Mouse (Mus musculus) heart, embryonic 13.5 days (tissue): ENCODE data around the gene Hhex. TPM values are rescaled to one million over a fixed set of nuclear protein-coding genes. Genes with fewer than 3 reads are reported as not detected.

ENCODE experiments used
- ATAC-seq: fragments of 200-750 bp; cut with Nextera tagmentation; 2 replicates; pipeline ENCODE4 v1.8.0; 2017; ENCODE audit warnings: moderate TSS enrichment; ENCODE audit not compliant: insufficient number of reproducible peaks, low FRiP score, low TSS enrichment; ENCODE audit errors: extremely low read depth
- H3K27ac ChIP-seq: fragments of 300-500 bp; sonication (generic); replicated peaks from 2 replicates; pipeline ENCODE4 v1.5.1; 2015; ENCODE audit warnings: moderate library complexity, mild to moderate bottlenecking, inconsistent platforms
- H3K27me3 ChIP-seq: fragments of 300-500 bp; sonication (generic); replicated peaks from 2 replicates; pipeline ENCODE4 v1.6.1; 2015; ENCODE audit warnings: mild to moderate bottlenecking, inconsistent platforms
- H3K36me3 ChIP-seq: fragments of 300-500 bp; sonication (generic); 2 replicates; pipeline ENCODE4 v1.6.1; 2015; ENCODE audit warnings: mild to moderate bottlenecking, inconsistent platforms
- H3K4me1 ChIP-seq: fragments of 300-500 bp; sonication (generic); 2 replicates; pipeline ENCODE4 v1.6.1; 2015; ENCODE audit warnings: inconsistent platforms
- H3K4me2 ChIP-seq: fragments of 300-500 bp; sonication (generic); 2 replicates; pipeline ENCODE4 v1.6.1; 2015; ENCODE audit warnings: inconsistent platforms, mild to moderate bottlenecking, moderate library complexity
- H3K4me3 ChIP-seq: fragments of 300-500 bp; sonication (generic); 2 replicates; pipeline ENCODE4 v1.5.1; 2015; ENCODE audit warnings: moderate library complexity, mild to moderate bottlenecking, inconsistent platforms
- H3K9ac ChIP-seq: fragments of 300-500 bp; sonication (generic); 2 replicates; pipeline ENCODE4 v1.6.1; 2015; ENCODE audit warnings: inconsistent platforms, mild to moderate bottlenecking, moderate library complexity
- H3K9me3 ChIP-seq: fragments of 300-500 bp; sonication (generic); 2 replicates; pipeline ENCODE4 v1.6.1; 2016; ENCODE audit warnings: inconsistent platforms
- WGBS: fragments of 180-500 bp; shearing (Covaris S2); methylation state at CpG from one replicate; pipeline ENCODE4 v1.1.7; 2015; ENCODE audit warnings: mixed read lengths; 5-methylcytosine and 5-hydroxymethylcytosine counted together
- polyA plus RNA-seq: library from polyadenylated mRNA; unstranded; fragments of >200 nt; fragmentation: Nextera tagmentation; extraction: Ambion mirVana; gene quantifications from 2 replicates; pipeline ENCODE4 v1.2.1, GENCODE M21; 2015

The Hhex gene
- polyA plus RNA-seq, 1 experiment from 2014 or later, result 14.6 TPM

DNA sequence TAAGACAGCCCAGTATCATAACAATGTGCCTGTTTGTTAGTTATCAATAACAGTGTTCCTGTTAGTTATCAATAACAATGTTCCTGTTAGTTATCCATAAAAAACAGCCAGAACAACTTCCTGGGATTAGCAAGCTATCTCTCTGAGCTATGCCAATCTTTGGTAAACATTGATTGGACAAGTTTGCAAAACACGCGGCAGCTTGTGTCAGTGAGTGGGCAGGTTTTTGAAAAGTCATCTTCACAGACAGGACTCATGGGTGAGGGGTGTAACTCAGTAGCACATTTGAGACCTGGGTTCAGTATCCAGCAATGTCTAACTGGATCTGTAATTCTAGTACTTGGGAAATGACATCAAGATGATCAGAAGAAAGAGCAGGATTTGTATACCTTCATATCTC, 20.9 kb downstream of the Hhex start:
- no peak overlapping the region for H3K27ac ChIP-seq
- H3K4me2 ChIP-seq, result no peak overlapping the region
- no peaks in the 10 kb centered on the region for H3K36me3 ChIP-seq
- H3K9me3 ChIP-seq, result no peaks in the 10 kb centered on the region
- H3K4me1 ChIP-seq, result no peaks in the 10 kb centered on the region
- no peak overlapping the region for H3K4me3 ChIP-seq
- no peak overlapping the region for H3K9ac ChIP-seq
- WGBS, result 68% methylated on average over 2 of the region's 2 CpGs
- H3K27me3 ChIP-seq, result peaks cover 29% of the 10 kb centered on the region
- no peak for ATAC-seq

DNA sequence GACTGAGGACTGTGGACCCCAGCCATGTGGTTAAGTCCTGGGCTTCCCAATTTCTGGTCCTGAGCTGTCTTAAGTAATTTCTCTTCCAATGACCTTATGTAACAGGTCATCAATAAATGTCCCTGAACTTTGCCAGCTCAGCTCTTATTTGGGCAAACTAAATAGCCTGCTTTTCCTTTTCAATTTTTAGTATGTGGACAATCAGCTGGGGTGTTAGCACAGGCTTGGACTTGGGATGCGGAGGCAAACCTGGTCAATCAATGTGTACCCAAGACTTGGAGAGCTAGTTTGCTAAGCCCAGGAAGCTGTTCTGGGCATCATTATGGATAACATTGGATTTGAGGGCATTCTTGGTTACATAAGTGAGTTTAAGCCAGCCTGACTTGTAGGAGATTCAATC, 21.4 kb downstream of the Hhex start:
- Histone ChIP-seq H3K4me1 (no peaks in the 10 kb centered on the region), H3K9me3 (no peaks in the 10 kb centered on the region), H3K4me2 (no peak overlapping the region), H3K4me3 (no peak overlapping the region), H3K9ac (no peak overlapping the region), H3K27me3 (peaks cover 27% of the 10 kb centered on the region), H3K36me3 (no peaks in the 10 kb centered on the region), H3K27ac (no peak overlapping the region)
- 88% methylated on average over 1 of the region's 1 CpGs for WGBS
- no peak for ATAC-seq

DNA sequence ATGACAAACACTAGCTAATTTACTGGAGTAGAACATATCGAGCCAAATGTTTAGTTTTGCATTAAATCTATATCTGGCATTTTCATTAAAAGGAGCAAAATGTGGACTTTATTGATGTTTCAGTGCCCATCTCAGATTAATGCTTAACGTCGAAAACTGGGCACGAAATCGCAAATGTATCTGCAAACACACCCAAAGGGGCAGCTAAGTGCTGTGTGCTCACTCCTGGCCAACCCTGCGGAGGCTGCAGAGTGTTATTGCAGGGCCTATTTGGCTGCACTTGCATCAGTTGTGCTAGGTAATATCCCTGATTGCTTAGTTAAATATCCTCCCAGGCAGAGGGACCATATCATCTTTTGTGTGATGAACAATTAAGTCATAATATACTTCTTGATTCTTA, 23.4 kb downstream of the Hhex start:
- WGBS, result 75% methylated on average over 6 of the region's 6 CpGs
- Histone ChIP-seq H3K9me3 (no peaks in the 10 kb centered on the region), H3K4me3 (no peak overlapping the region), H3K27ac (no peak overlapping the region), H3K27me3 (peaks cover 10% of the 10 kb centered on the region), H3K36me3 (no peaks in the 10 kb centered on the region), H3K4me1 (no peaks in the 10 kb centered on the region), H3K4me2 (no peak overlapping the region), H3K9ac (no peak overlapping the region)
- ATAC-seq, result no peak

DNA sequence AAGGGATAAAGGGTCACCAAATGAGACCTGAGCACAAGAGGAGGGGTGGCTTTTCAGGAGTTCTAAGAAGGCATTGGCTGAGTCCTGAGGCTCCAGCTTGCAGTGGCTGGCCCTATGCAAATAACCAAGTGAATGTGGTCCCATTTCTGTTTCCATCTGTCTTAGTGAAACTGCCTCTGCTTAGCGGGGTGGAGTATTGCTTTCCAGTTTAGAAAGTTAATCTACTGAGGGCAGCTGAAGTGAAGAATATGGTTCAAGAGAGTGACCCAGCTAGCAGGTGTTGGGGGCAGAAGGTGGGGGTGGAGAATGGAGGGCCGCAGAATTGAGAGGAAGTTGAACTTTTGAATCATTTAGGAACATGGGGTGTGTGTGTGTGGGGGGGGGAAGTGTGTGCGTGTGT, 31.8 kb downstream of the Hhex start:
- no peak overlapping the region for H3K4me3 ChIP-seq
- no peaks in the 10 kb centered on the region for H3K9me3 ChIP-seq
- no peaks in the 10 kb centered on the region for H3K4me1 ChIP-seq
- no peak for ATAC-seq
- WGBS, result 80% methylated on average over 3 of the region's 3 CpGs
- no peak overlapping the region for H3K27ac ChIP-seq
- H3K27me3 ChIP-seq, result peaks cover 2% of the 10 kb centered on the region; the same call in 1 of the 2 replicates
- H3K36me3 ChIP-seq, result no peaks in the 10 kb centered on the region
- H3K4me2 ChIP-seq, result no peak overlapping the region
- H3K9ac ChIP-seq, result no peak overlapping the region

DNA sequence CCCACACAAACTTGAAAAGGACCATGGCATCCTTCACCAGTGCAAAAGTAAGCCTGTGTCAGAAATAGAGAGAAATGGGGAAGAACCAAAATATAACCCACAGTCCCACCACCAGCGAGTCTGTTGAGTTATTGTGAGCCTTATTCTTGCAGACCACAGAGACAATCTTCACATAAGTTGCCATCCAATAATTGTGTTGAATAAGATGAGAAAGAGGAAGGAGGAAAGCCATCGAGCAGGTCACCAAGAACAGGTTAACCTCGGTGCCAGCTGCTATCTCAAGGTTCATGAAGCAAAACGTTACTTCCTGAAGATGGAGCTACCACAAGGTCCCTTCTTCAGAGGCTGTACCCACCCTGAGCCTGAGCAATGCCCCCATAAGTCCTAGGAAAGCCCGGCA, 32.4 kb downstream of the Hhex start:
- H3K4me2 ChIP-seq, result no peak overlapping the region
- WGBS, result 72% methylated on average over 5 of the region's 5 CpGs

DNA sequence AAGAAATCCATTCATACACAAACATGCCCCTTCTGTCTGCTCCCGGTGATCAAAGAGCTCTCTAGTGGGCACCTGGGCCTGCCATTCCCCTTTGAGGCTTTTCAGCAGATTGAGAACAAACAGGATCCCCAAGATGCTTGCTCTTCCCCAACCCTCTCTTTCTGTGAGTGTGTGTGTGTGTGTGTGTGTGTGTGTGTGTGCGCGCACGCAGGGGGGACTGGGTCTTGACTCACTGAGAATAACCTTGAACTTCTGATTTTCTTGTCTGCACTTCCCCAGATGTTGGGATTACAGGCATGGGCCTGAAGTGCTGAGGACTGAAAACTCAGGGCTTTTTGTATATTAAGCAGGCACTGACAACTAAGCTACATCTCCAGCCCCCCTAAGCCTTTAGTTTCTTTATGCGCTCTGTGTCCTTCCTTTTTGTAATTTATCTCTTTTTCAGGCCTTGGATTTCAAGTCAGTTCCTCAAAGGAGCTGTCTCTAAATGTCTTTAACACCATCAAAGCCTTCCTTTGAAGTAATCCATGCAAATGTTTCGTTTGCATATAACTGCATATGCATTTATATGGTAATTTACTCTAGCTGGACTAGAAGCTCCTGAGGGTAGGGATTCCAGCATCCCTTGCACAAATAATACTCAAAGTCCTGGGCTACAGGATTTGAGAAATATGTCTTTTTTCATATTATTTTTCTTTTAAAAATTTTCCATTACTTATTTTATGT, 34.4 kb downstream of the Hhex start:
- 72% methylated on average over 6 of the region's 6 CpGs for WGBS
- Histone ChIP-seq H3K9ac (no peak overlapping the region), H3K27me3 (peaks cover 7% of the 10 kb centered on the region; the same call in 1 of the 2 replicates), H3K4me2 (no peak overlapping the region), H3K4me3 (no peak overlapping the region), H3K9me3 (no peaks in the 10 kb centered on the region), H3K4me1 (no peaks in the 10 kb centered on the region), H3K36me3 (no peaks in the 10 kb centered on the region), H3K27ac (no peak overlapping the region)
- no peak for ATAC-seq

More for the DNA sequence above, 32.4 kb downstream of the Hhex start:
- no peaks in the 10 kb centered on the region for H3K4me1 ChIP-seq
- peaks cover 2% of the 10 kb centered on the region; the same call in 1 of the 2 replicates for H3K27me3 ChIP-seq
- H3K36me3 ChIP-seq, result no peaks in the 10 kb centered on the region
- ATAC-seq, result no peak
- no peaks in the 10 kb centered on the region for H3K9me3 ChIP-seq
- no peak overlapping the region for H3K4me3 ChIP-seq
- H3K9ac ChIP-seq, result no peak overlapping the region
- no peak overlapping the region for H3K27ac ChIP-seq

DNA sequence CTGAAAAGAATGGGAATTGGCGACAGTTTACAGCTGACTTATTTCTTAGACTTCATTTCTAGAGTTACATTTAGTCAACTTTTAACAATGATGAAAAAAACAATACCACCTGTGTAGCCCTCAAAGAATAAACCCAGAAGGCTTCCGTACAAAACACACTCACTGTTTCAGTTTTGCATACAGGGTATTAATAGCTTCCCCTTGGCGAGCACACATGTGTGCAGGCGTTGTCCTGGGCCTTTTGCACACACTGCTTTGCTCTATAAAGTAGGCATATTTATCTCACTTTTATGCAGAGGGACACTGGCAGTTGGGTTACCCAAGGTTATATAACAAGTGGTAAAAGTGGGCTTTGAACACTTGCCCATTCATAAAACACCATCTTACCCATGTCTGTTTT, 37.1 kb downstream of the Hhex start:
- Histone ChIP-seq H3K9ac (no peak overlapping the region), H3K27me3 (0 out of 2 replicates have a peak, but pooled peaks cover 7% of the 10 kb centered on the region), H3K36me3 (no peaks in the 10 kb centered on the region), H3K4me2 (no peak overlapping the region), H3K27ac (no peak overlapping the region), H3K4me3 (no peak overlapping the region), H3K4me1 (no peaks in the 10 kb centered on the region), H3K9me3 (no peaks in the 10 kb centered on the region)
- 81% methylated on average over 4 of the region's 4 CpGs for WGBS
- no peak for ATAC-seq

DNA sequence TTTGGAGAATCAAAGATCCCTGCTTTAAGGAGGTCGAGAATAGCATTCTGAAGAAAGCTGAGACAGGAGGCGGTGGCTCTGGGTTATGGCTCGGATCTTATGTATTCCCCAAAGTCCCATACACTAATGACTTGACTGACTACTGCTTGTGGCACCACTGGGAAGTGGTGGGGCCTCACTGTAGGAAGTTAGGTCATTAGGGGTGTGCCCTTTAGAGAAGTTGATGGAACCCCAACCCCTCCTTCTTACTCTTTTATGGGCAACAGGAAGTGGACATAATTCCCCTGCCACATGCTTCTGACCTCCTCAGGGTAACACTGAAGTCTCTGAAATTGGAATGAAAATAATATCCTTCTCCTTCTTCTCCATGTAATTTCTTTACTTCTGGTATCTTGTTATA, 38.0 kb downstream of the Hhex start:
- Histone ChIP-seq H3K36me3 (no peaks in the 10 kb centered on the region), H3K4me1 (no peaks in the 10 kb centered on the region), H3K9ac (no peak overlapping the region), H3K27ac (no peak overlapping the region), H3K4me2 (no peak overlapping the region), H3K27me3 (0 out of 2 replicates have a peak, but pooled peaks cover 7% of the 10 kb centered on the region), H3K9me3 (no peaks in the 10 kb centered on the region), H3K4me3 (no peak overlapping the region)
- no peak for ATAC-seq
- 69% methylated on average over 3 of the region's 3 CpGs for WGBS

DNA sequence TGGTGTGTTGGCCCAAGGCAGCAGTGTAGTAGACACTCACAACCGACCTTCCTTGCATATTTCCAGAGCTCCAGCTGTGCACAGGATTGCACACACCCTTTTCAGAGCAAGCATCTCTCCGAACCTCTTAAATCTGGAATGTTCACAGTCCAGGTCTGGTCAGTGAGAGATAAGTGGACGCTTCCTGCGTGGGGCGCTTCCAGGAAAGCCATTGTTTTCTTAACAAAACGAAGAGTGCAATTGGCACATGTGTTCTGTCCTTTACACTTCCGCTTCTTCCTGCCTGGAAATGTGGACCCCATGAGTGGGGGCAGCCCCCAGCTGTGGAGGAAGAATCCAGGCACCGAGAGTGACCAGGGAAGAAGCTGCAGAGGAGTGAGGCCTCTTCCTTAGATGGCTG, 47.1 kb downstream of the Hhex start:
- Histone ChIP-seq H3K9me3 (no peaks in the 10 kb centered on the region; the same call in 1 of the 2 replicates), H3K27me3 (peaks cover 3% of the 10 kb centered on the region; the same call in 1 of the 2 replicates), H3K4me3 (no peak overlapping the region), H3K4me2 (no peak overlapping the region), H3K4me1 (peaks cover 13% of the 10 kb centered on the region), H3K27ac (no peak overlapping the region), H3K9ac (no peak overlapping the region), H3K36me3 (no peaks in the 10 kb centered on the region)
- 25% methylated on average over 8 of the region's 8 CpGs for WGBS
- no peak for ATAC-seq

DNA sequence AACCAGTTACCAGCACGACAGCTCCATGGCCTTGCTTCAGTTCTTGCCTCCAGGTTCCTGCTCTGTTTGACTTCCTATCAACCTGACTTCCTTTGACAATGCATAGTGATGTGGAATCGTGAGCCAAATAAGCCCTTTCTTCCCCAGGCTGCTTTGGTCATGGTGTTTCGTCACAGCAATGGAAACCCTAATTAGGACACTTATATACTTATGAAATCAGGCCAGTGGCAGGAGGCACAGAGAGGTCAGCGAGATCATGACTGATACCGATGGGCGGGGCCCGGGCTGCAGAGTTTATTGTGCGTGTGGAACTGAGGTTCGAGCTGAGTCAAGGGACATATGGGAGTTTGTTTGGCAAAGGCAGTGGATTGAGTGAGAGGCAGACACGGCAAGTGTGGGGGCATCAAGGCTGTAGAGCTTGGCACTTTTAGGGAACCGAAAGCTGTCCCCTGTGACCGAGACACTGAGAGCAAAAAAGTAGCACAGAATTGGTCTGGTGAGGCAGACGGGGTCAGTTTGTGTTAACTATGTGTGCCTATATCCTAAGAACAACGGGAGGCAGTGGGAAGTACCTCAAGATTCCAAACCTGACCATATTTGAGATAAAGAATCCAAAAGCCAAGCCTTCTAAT, 48.1 kb downstream of the Hhex start:
- ATAC-seq, result no peak
- H3K9me3 ChIP-seq, result no peaks in the 10 kb centered on the region; the same call in 1 of the 2 replicates
- H3K4me3 ChIP-seq, result no peak overlapping the region
- no peaks in the 10 kb centered on the region for H3K36me3 ChIP-seq
- no peak overlapping the region for H3K27ac ChIP-seq
- WGBS, result 74% methylated on average over 14 of the region's 14 CpGs
- H3K9ac ChIP-seq, result no peak overlapping the region
- H3K4me1 ChIP-seq, result peaks cover 13% of the 10 kb centered on the region
- H3K27me3 ChIP-seq, result peaks cover 3% of the 10 kb centered on the region; the same call in 1 of the 2 replicates
- H3K4me2 ChIP-seq, result no peak overlapping the region

DNA sequence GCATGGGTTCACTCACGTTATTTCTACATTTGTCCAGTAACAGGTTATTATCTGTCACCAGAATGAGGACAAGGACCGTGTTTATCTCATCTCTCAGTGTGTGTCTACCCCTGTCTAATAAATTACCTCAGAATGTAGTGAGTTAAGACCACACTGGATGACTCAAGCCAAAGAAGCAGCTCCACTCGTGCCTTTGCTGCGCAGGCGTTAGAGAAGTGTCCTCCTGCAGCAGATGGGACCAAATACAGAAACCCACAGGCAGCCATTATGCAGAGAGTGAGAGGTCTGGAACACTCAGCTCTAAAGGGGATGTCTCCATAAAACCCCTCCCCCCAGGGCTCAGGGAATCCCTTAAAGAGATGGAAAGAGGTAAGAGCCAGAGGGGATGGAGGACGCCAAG, 50.2 kb downstream of the Hhex start:
- Histone ChIP-seq H3K27me3 (peaks cover 3% of the 10 kb centered on the region; the same call in 1 of the 2 replicates), H3K4me3 (no peak overlapping the region), H3K9ac (no peak overlapping the region), H3K9me3 (no peaks in the 10 kb centered on the region; the same call in 1 of the 2 replicates), H3K27ac (no peak overlapping the region), H3K4me1 (peaks cover 18% of the 10 kb centered on the region), H3K36me3 (no peaks in the 10 kb centered on the region), H3K4me2 (no peak overlapping the region)
- WGBS, result 71% methylated on average over 6 of the region's 6 CpGs
- ATAC-seq, result no peak

DNA sequence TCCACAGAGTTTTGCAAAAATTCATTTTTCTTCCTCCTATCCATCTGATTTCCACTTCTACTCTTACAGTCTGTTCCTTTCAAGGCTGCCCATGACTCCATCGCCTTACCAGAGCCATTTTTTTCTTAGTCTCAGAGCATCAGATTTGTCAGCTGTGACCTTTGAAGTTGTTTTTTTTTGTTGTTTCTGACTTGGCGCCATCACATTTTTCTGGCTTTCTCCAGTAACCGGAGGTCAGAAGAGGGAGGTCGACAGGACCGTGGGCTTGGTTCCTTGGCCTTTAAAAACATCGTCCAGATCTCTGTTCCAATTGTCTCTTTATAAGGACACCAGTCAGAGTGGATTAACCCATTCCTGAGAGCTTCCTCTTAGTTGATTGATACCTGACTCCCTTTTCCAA, 52.2 kb downstream of the Hhex start:
- 86% methylated on average over 6 of the region's 6 CpGs for WGBS
- no peak overlapping the region for H3K4me2 ChIP-seq
- no peak overlapping the region for H3K27ac ChIP-seq
- no peak overlapping the region for H3K4me3 ChIP-seq
- peaks cover 12% of the 10 kb centered on the region for H3K4me1 ChIP-seq
- no peaks in the 10 kb centered on the region; the same call in 1 of the 2 replicates for H3K9me3 ChIP-seq
- no peaks in the 10 kb centered on the region for H3K36me3 ChIP-seq
- ATAC-seq, result no peak
- H3K9ac ChIP-seq, result no peak overlapping the region
- H3K27me3 ChIP-seq, result peaks cover 13% of the 10 kb centered on the region
